Mouse (Mus musculus) G1E (cell line): ENCODE data around the gene Thsd4.

Experiments used
- CTCF ChIP-seq: IDR thresholded peaks from 2 replicates; pipeline ENCODE4 v1.5.1; 2012; ENCODE audit warnings: low read depth, low read length, inconsistent platforms, mixed read lengths
- TAL1 ChIP-seq: conservative IDR thresholded peaks from 2 replicates; pipeline ENCODE4 v1.6.1; 2012; ENCODE audit warnings: low read depth, low read length, inconsistent platforms, mixed read lengths

DNA sequence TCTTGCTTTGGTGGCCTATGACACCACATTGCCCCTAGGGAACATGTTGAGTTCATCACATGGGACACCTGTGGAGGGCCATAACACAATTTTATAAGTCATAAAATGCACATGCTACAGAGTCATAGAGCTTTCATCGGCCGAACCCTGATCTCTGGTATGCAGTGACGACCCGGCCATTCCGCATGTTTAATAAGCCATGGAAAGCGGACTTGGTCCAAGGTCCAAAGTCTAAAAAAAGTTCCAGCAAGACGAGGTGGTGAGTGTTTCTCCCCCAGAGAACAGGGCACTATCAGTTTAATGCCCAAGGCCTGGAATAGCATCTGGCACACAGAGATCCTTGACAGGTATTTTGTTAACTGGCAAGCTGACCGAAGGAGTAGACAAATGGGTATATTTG is 204.6 kb downstream of the Thsd4 start:
- no peak for TF ChIP-seq CTCF
- no peak for TF ChIP-seq TAL1
